ENCODE assay signal across 21 mouse cellular contexts in the genomic region with DNA sequence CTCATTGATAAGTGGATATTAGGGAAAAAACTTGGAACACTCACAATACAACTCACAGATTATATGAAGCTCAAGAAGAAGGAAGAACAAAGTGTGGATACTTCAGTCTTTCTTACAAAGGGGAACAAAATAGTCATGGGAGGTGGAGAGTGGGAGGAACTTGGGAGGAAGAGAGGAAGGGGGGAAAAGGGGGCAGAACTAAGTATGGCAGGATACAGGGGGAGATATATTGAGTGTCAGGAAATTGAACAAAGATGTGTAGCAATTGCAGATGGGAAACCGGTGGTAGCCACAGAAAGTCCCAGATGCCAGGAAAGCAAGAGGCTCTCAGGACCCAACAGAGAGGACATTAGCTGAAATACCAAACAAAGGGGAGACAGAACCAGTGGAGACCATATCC.
DNase-seq lines count a peak whose midpoint lies in the region; ATAC-seq and TF ChIP-seq lines count a peak whose summit lies in the region.
"Had no signal": no experiment of that assay in that cellular context is flagged by ENCODE, and none has a peak within 500 bp of the region (broad histone marks: within the 10 kb centered on the region; RNA-seq: fewer than 3 reads in every experiment).

No protein-coding gene starts in this region.

- H3K27me3 ChIP-seq in lung, embryonic 14.5 days (ENCODE audit: insufficient read depth, low read length): no peaks in the 10 kb centered on the region
- H3K27me3 ChIP-seq in midbrain, postnatal 0 days (ENCODE audit: insufficient read depth, low read length): no peaks in the 10 kb centered on the region
- H3K27me3 ChIP-seq: CH12.LX, Patski had no signal

- WGBS in lung, embryonic 14.5 days: 33% methylated on average over 1 of the region's 1 CpGs
- WGBS in midbrain, postnatal 0 days: 91% methylated on average over 1 of the region's 1 CpGs

- TF ChIP-seq CTCF in lung, embryonic 14.5 days (IDR thresholded peaks at IDR 0.05; ENCODE audit: low read depth): no peak
- no peak for TF ChIP-seq CTCF in midbrain, postnatal 0 days (IDR thresholded peaks at IDR 0.05)

- no peaks in the 10 kb centered on the region for H3K36me3 ChIP-seq in lung, embryonic 14.5 days (ENCODE audit: insufficient read depth)
- no peaks in the 10 kb centered on the region for H3K36me3 ChIP-seq in midbrain, postnatal 0 days (ENCODE audit: insufficient read depth, low read length)
- H3K36me3 ChIP-seq: G1E had no signal

- ATAC-seq in lung, embryonic 14.5 days (ENCODE audit: insufficient read depth): no peak
- ATAC-seq in granulocyte monocyte progenitor cell, adult 5-6 weeks (replicated peaks; ENCODE audit: poor library complexity, severe bottlenecking): peak; percentile 79
- peak; percentile 73 for ATAC-seq in megakaryocyte progenitor cell, adult 5-6 weeks (replicated peaks; ENCODE audit: poor library complexity)
- no peak for ATAC-seq in midbrain, postnatal 0 days (ENCODE audit: low FRiP score)
- ATAC-seq: activated CD4-positive, CD25-positive, alpha-beta regulatory T cell, adult 4 months; CD4-positive, CD25-positive, alpha-beta regulatory T cell, adult 4 months; Patski had no signal

- no peak overlapping the region for H3K9ac ChIP-seq in lung, embryonic 14.5 days
- H3K9ac ChIP-seq in midbrain, postnatal 0 days (replicated peaks; ENCODE audit: low read length, poor library complexity, severe bottlenecking): no peak overlapping the region

- peak; percentile 18 for DNase-seq in lung, embryonic 14.5 days
- no peak for DNase-seq in lung, postnatal 25 days (ENCODE audit: low spot score)
- no peak for DNase-seq in midbrain, postnatal 0 days (ENCODE audit: low spot score)
- DNase-seq in adrenal gland, postnatal 10 days: no peak
- DNase-seq: adrenal gland, adult 2 months; adrenal gland, adult 8-10 months; adrenal gland, postnatal 14 days; adrenal gland, postnatal 25 days; adrenal gland, postnatal 36 days; B cell, adult 2 months; cerebellum, adult 11 months; cerebellum, adult 11-12 months; cerebellum, adult 18-20 months; cerebellum, adult 2 months had no signal

- H3K4me2 ChIP-seq in lung, embryonic 14.5 days: no peak overlapping the region
- no peak overlapping the region for H3K4me2 ChIP-seq in midbrain, postnatal 0 days (ENCODE audit: low read depth, low read length, poor library complexity, severe bottlenecking)

- no peaks in the 10 kb centered on the region for H3K4me1 ChIP-seq in lung, embryonic 14.5 days (ENCODE audit: insufficient read depth)
- no peaks in the 10 kb centered on the region for H3K4me1 ChIP-seq in midbrain, postnatal 0 days (ENCODE audit: insufficient read depth, low read length)

- H3K9me3 ChIP-seq in lung, embryonic 14.5 days (ENCODE audit: low read depth, low read length): no peaks in the 10 kb centered on the region
- no peaks in the 10 kb centered on the region for H3K9me3 ChIP-seq in midbrain, postnatal 0 days (ENCODE audit: low read length)
- H3K9me3 ChIP-seq: G1E had no signal

- H3K27ac ChIP-seq in lung, embryonic 14.5 days (ENCODE audit: low read depth): no peak overlapping the region
- H3K27ac ChIP-seq in midbrain, postnatal 0 days (ENCODE audit: low read depth, low read length): no peak overlapping the region

- H3K4me3 ChIP-seq in lung, embryonic 14.5 days (ENCODE audit: low read depth, low read length): no peak overlapping the region
- H3K4me3 ChIP-seq in midbrain, postnatal 0 days (ENCODE audit: low read depth, low read length): no peak overlapping the region

Comparison
In these comparisons a context has a peak if more than half of its experiments do, and no peak if none do; other contexts are left out.
1. ATAC-seq: peak in granulocyte monocyte progenitor cell, adult 5-6 weeks (single experiment) and megakaryocyte progenitor cell, adult 5-6 weeks (single experiment); none in lung, embryonic 14.5 days (single experiment) and midbrain, postnatal 0 days (single experiment).